Mouse (Mus musculus) limb, embryonic 15.5 days (tissue): Measurements from ENCODE around the gene Zyx. TPM values are rescaled to one million over a fixed set of nuclear protein-coding genes. Genes with fewer than 3 reads are reported as not detected.

Experiments
- ATAC-seq: fragments of 200-750 bp; cut with Nextera tagmentation; 2 replicates; pipeline ENCODE4 v1.8.0; 2017; ENCODE audit warnings: low read depth, moderate TSS enrichment; ENCODE audit not compliant: insufficient number of reproducible peaks, low FRiP score, low TSS enrichment
- H3K27ac ChIP-seq: fragments of 300-500 bp; sonication (generic); 2 replicates; pipeline ENCODE4 v1.5.1; 2015; ENCODE audit warnings: moderate library complexity, mild to moderate bottlenecking, inconsistent platforms
- H3K27me3 ChIP-seq: fragments of 300-500 bp; sonication (generic); 2 replicates; pipeline ENCODE4 v1.6.1; 2015; ENCODE audit warnings: inconsistent platforms
- H3K36me3 ChIP-seq: fragments of 300-500 bp; sonication (generic); 2 replicates; pipeline ENCODE4 v1.6.1; 2015; ENCODE audit warnings: inconsistent platforms
- H3K4me1 ChIP-seq: fragments of 300-500 bp; sonication (generic); 2 replicates; pipeline ENCODE4 v1.6.1; 2015; ENCODE audit warnings: inconsistent platforms
- H3K4me2 ChIP-seq: fragments of 300-500 bp; sonication (generic); 2 replicates; pipeline ENCODE4 v1.6.1; 2015; ENCODE audit warnings: mild to moderate bottlenecking, inconsistent platforms
- H3K4me3 ChIP-seq: fragments of 300-500 bp; sonication (generic); 2 replicates; pipeline ENCODE4 v1.5.1; 2015; ENCODE audit warnings: mild to moderate bottlenecking, inconsistent platforms
- H3K9ac ChIP-seq: fragments of 300-500 bp; sonication (generic); 2 replicates; pipeline ENCODE4 v1.6.1; 2015; ENCODE audit warnings: inconsistent platforms
- H3K9me3 ChIP-seq: fragments of 300-500 bp; sonication (generic); 2 replicates; pipeline ENCODE4 v1.6.1; 2016; ENCODE audit warnings: inconsistent platforms
- WGBS: fragments of 180-500 bp; shearing (Covaris S2); methylation state at CpG from one replicate; pipeline ENCODE4 v1.1.7; 2015; 5-methylcytosine and 5-hydroxymethylcytosine counted together
- polyA plus RNA-seq: library from polyadenylated mRNA; unstranded; fragments of >200 nt; fragmentation: Nextera tagmentation; extraction: Ambion mirVana; gene quantifications from 2 replicates; pipeline ENCODE4 v1.2.1, GENCODE M21; 2015

Zyx gene
- polyA plus RNA-seq, 1 experiment from 2014 or later = 107 TPM

GRCm38 (mm10) chr6:42351776-42352485 is 2.5 kb downstream of the Zyx start:
- WGBS = 73% methylated on average over 7 of the region's 7 CpGs
- no peak overlapping the region for H3K9ac ChIP-seq

GRCm38 (mm10) chr6:42352486-42352846 is 3.0 kb downstream of the Zyx start:
- WGBS = 92% methylated on average over 1 of the region's 1 CpGs
- no peak overlapping the region for H3K9ac ChIP-seq
- H3K27me3 ChIP-seq = no peaks in the 10 kb centered on the region
- peak overlapping the region; percentile 84; the same call in 1 of the 2 replicates for H3K4me2 ChIP-seq
- H3K9me3 ChIP-seq = no peaks in the 10 kb centered on the region
- ATAC-seq = no peak
- H3K36me3 ChIP-seq = peaks cover 47% of the 10 kb centered on the region
- H3K4me3 ChIP-seq = 0 out of 2 replicates have a peak overlapping the region, but pooled peaks have one; percentile 82
- peak overlapping the region; percentile 44 for H3K27ac ChIP-seq
- peaks cover 66% of the 10 kb centered on the region for H3K4me1 ChIP-seq

More at GRCm38 (mm10) chr6:42351776-42352485, 2.5 kb downstream of the Zyx start:
- Histone ChIP-seq H3K4me2 (peak overlapping the region; percentile 84), H3K4me1 (peaks cover 62% of the 10 kb centered on the region), H3K4me3 (peak overlapping the region; percentile 82), H3K9me3 (no peaks in the 10 kb centered on the region), H3K36me3 (peaks cover 41% of the 10 kb centered on the region), H3K27ac (peak overlapping the region; percentile 44), H3K27me3 (no peaks in the 10 kb centered on the region)
- ATAC-seq = no peak

DNA sequence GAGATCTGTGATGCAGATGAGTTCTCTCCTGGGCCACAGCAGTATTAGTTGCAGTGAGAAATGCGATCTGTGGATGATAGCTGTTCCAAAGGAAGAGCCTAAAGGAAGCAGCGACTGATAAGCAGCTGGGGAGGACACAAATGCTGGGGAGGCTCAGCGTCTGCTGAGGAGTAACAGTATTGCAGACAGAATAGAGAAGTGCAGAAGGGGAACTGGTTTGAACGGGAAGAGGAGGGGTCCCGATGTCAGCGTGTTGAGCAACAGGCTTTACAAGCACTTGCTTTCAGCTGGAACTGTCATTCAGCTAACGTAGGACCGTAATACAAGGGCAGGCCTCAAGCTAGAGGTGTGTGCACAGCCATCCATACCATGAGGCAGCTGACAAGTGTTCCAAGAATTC is 3.8 kb downstream of the Zyx start:
- Histone ChIP-seq H3K4me3 (no peak overlapping the region), H3K4me1 (peaks cover 66% of the 10 kb centered on the region), H3K27ac (peak overlapping the region; percentile 61), H3K9ac (no peak overlapping the region), H3K36me3 (peaks cover 54% of the 10 kb centered on the region), H3K4me2 (peak overlapping the region; percentile 25; the same call in 1 of the 2 replicates), H3K27me3 (no peaks in the 10 kb centered on the region), H3K9me3 (no peaks in the 10 kb centered on the region)
- no peak for ATAC-seq
- WGBS = 49% methylated on average over 8 of the region's 8 CpGs

DNA sequence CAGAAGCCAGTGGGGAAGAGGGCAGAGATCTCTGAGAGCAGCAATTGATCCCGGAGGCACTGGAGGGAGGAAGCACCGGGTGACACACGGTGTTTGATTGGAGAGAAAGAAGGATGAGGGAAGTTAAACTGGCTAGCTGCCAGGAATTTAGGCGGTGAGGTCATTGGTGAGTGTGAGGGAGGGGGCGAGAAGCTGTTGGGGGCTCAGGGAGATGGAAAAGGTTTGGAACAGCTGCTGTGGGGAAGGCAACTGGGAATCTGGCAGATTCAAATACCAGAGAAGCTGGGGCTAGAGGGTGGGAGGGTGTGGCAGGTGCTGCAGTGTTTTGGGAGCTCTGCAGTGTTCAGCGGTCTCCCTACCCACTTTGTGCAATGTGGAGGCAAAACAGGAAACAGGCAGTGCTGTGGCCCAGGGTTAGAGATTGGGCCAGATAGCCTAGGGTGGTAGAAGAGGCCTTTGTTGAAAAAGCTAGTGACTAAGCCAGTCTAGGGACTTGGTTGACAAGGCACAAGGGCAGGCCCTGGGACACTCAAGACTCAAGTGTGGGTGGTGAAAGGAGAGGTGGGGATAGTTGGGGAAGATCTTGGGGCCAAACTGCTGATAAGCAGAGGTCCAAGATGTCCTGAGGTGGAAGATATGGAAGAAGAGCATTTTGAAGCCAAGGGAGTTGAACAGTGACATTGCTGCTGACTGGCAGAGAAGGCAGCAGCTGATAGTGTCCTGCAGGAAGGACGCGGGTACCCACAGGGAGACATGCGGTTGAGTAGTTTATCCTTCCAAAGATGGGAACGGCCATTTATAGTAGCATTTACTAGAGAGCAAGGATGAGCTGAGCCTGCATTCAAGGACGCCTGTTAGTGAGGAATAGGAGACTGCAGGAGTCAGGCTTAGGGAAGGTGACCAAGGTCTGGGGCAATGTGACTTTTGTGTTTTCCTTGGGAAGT is 4.9 kb downstream of the Zyx start:
- Histone ChIP-seq H3K4me2 (peak overlapping the region; percentile 25), H3K9ac (no peak overlapping the region), H3K9me3 (no peaks in the 10 kb centered on the region), H3K27me3 (no peaks in the 10 kb centered on the region), H3K4me1 (peaks cover 55% of the 10 kb centered on the region), H3K36me3 (peaks cover 64% of the 10 kb centered on the region), H3K27ac (peak overlapping the region; percentile 67), H3K4me3 (no peak overlapping the region; the same call in 1 of the 2 replicates)
- WGBS = 49% methylated on average over 11 of the region's 11 CpGs
- no peak for ATAC-seq

DNA sequence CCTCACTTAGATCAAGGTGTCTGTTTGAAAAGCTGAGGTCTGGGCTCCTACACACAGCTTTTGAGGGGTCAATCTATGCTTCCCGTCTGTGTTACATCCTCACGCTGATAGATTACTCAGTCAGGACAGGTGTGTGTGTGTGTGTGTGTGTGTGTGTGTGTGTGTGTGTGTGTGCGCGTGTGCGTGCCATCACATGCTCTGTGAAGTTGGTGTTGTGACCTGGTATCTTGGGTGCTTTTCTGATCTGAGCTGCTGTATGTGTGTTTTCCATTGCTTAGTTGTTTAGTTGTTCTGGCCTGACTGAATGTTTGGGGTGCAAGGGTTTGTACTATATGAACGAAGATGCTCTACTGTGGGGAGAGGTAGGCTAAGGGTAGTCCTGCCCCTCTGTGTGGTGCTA is 5.9 kb downstream of the Zyx start:
- no peaks in the 10 kb centered on the region for H3K9me3 ChIP-seq
- H3K4me2 ChIP-seq = no peak overlapping the region
- no peaks in the 10 kb centered on the region for H3K27me3 ChIP-seq
- WGBS = 94% methylated on average over 6 of the region's 6 CpGs
- peaks cover 74% of the 10 kb centered on the region for H3K36me3 ChIP-seq
- no peak for ATAC-seq
- no peak overlapping the region for H3K27ac ChIP-seq
- H3K4me1 ChIP-seq = peaks cover 59% of the 10 kb centered on the region
- H3K9ac ChIP-seq = no peak overlapping the region
- no peak overlapping the region for H3K4me3 ChIP-seq

DNA sequence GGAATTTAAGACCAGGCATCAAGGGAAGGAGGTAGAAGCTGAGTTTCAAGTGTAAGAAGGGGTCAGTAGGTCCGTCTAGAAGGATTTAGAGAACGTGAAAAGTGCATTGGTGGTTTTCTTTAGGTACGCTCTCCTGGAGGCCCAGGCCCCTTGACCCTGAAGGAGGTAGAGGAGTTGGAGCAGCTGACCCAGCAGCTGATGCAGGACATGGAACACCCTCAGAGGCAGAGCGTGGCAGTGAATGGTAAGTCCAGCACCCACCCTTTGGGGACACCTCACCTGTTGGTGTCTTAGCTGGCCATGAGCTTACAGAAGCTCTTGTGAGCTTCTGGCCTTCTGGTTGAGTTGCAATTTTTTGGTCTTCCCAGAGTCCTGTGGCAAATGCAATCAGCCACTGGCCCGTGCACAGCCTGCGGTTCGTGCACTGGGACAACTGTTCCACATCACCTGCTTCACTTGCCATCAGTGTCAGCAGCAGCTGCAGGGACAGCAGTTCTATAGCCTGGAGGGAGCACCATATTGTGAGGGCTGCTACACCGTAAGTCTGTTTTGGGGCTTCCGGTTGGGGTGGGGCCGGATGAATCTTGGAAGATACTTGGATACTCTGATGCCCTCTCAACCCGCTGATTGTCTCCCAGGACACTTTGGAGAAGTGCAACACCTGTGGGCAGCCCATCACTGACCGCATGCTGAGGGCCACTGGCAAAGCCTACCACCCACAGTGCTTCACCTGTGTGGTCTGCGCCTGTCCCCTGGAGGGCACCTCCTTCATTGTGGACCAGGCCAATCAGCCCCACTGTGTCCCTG is 6.6 kb downstream of the Zyx start:
- H3K27ac ChIP-seq = no peak overlapping the region
- H3K4me3 ChIP-seq = no peak overlapping the region
- no peak overlapping the region for H3K9ac ChIP-seq
- ATAC-seq = no peak
- H3K4me1 ChIP-seq = peaks cover 54% of the 10 kb centered on the region
- H3K36me3 ChIP-seq = peaks cover 80% of the 10 kb centered on the region
- no peaks in the 10 kb centered on the region for H3K9me3 ChIP-seq
- no peaks in the 10 kb centered on the region for H3K27me3 ChIP-seq
- no peak overlapping the region for H3K4me2 ChIP-seq
- WGBS = 91% methylated on average over 13 of the region's 13 CpGs

DNA sequence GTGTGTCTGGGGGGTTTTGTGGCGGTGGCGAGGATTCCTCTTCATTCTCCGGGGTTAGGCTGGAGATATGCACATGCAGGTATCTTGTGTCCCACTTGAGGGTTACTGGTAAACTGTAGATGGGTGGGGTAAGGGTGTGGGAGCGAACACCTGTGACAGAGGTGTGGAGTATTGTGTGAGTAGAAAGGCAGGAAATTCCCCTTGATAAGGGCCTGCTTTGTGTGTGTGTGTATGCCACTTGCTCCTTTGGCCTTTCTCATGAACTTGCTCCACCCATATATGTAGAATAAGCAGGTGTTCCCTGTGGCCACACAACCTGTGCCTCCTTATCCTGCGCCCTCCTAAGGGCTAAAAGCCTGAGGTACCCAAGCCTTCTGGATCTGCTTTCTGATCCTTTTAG is 7.5 kb downstream of the Zyx start:
- 93% methylated on average over 5 of the region's 5 CpGs for WGBS
- Histone ChIP-seq H3K27me3 (no peaks in the 10 kb centered on the region), H3K9ac (no peak overlapping the region), H3K4me1 (peaks cover 45% of the 10 kb centered on the region), H3K9me3 (no peaks in the 10 kb centered on the region), H3K27ac (no peak overlapping the region), H3K4me2 (no peak overlapping the region), H3K36me3 (peaks cover 82% of the 10 kb centered on the region), H3K4me3 (no peak overlapping the region)
- ATAC-seq = no peak

- H3K27ac ChIP-seq = no peak overlapping the region
- no peaks in the 10 kb centered on the region for H3K27me3 ChIP-seq
- no peak overlapping the region for H3K4me2 ChIP-seq
- peaks cover 74% of the 10 kb centered on the region for H3K36me3 ChIP-seq
- ATAC-seq = no peak
- H3K9ac ChIP-seq = no peak overlapping the region
- peaks cover 39% of the 10 kb centered on the region for H3K4me1 ChIP-seq
- H3K4me3 ChIP-seq = no peak overlapping the region
- 66% methylated on average over 6 of the region's 6 CpGs for WGBS
- H3K9me3 ChIP-seq = no peaks in the 10 kb centered on the region
These were observed 8.5 kb downstream of the Zyx start for GRCm38 (mm10) chr6:42357901-42358300.

- no peaks in the 10 kb centered on the region for H3K9me3 ChIP-seq
- H3K36me3 ChIP-seq = peaks cover 68% of the 10 kb centered on the region
- H3K4me1 ChIP-seq = peaks cover 29% of the 10 kb centered on the region
- H3K4me2 ChIP-seq = no peak overlapping the region
- no peak overlapping the region for H3K4me3 ChIP-seq
- no peak overlapping the region for H3K9ac ChIP-seq
- no peak for ATAC-seq
- H3K27me3 ChIP-seq = no peaks in the 10 kb centered on the region
- WGBS = 88% methylated on average over 12 of the region's 12 CpGs
- H3K27ac ChIP-seq = peak overlapping the region; percentile 38; the same call in 1 of the 2 replicates
These were observed 9.5 kb downstream of the Zyx start for GRCm38 (mm10) chr6:42358901-42359300.

GRCm38 (mm10) chr6:42359364-42360147 is 10.1 kb downstream of the Zyx start:
- 70% methylated on average over 9 of the region's 9 CpGs for WGBS
- H3K36me3 ChIP-seq = peaks cover 68% of the 10 kb centered on the region
- H3K9ac ChIP-seq = no peak overlapping the region
- no peak overlapping the region for H3K4me3 ChIP-seq
- no peaks in the 10 kb centered on the region for H3K27me3 ChIP-seq
- ATAC-seq = no peak
- no peaks in the 10 kb centered on the region for H3K9me3 ChIP-seq
- H3K27ac ChIP-seq = peak overlapping the region; percentile 38; the same call in 1 of the 2 replicates
- no peak overlapping the region for H3K4me2 ChIP-seq
- peaks cover 23% of the 10 kb centered on the region for H3K4me1 ChIP-seq
